Mouse (Mus musculus): Measurements from ENCODE around the gene Cemip. TPM values are rescaled to one million over a fixed set of nuclear protein-coding genes. Genes with fewer than 3 reads are reported as not detected.
"Not testable (repeated sequence)": the region's sequence is repeated elsewhere in the genome, so short reads cannot be mapped to it uniquely, and the experiment has no call there.

The Cemip gene
- total RNA-seq (2014; rRNA removed) (0.07 TPM in 1 of 2 replicates, not detected in the other), polyA plus RNA-seq (2012; rRNA removed) (not detected in 2 replicates)

DNA sequence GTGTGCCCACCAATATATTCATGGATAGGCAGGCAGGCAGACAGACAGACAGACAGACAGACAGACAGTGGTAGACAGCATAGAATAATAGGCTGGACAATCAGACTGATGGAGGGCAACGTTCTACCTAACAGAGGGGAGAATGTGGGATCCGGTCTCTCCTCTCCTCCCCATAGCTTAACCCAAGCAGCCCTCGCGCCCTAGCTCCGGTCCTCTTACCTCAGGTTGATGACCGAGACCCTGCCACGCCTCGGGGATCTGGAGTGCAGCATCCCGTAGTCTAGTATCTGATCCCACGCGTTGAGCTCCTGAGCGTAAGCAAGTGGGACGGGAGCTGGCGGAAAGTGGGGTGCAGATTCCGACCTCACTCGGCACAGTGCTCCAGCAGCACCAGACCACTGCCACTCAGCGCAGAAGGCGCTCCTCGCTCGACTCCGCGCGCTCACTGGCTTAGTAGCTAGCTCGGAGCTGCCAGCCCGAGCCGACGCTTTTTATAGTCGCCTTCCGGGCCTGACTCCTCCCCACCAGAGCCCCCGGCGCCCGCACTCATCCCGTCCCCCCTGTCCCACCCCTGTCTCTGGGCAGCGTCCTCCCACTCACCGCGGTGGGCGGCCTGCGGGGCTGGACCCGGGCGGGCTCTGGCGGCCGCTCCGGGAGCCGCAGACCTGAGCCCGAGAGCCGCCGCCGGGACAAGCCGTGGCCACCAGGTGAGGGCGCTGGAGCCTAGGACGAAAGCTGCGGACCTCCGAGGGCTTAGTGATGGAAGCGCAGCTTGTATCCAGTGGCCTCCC lies at the start of gene Cemip:
Gene Cemip (minus strand): TSS at position 464 of the 791 bp plus-strand sequence.
- DNase-seq (ENCODE audit: extremely low read depth, low read depth, low spot score): peak; percentile 28
- H3K4me3 ChIP-seq (ENCODE audit: insufficient read depth, low read depth, low read length): peak within 1 kb of the TSS; percentile 41; the same call in 1 of the 2 replicates
- H3K9ac ChIP-seq (ENCODE audit: low read depth, low read length): no peak within 1 kb of the TSS
- peaks cover 10% of the 10 kb centered on the region; the same call in 1 of the 2 replicates for H3K27me3 ChIP-seq (ENCODE audit: control insufficient read depth, insufficient read depth, low read length)
- 2% methylated on average over 54 of the region's 54 CpGs for WGBS
- TF ChIP-seq CTCF (IDR thresholded peaks at IDR 0.05; ENCODE audit: low read depth, low read length) (peak; percentile 84), POLR2A (IDR thresholded peaks at IDR 0.05; ENCODE audit: extremely low read depth, insufficient read depth, low read length) (no peak)
- no peak within 1 kb of the TSS for H3K27ac ChIP-seq (replicated peaks; ENCODE audit: insufficient read depth, low read depth, low read length)
- peaks cover 3% of the 10 kb centered on the region; the same call in 1 of the 2 replicates for H3K4me1 ChIP-seq (ENCODE audit: control insufficient read depth, insufficient read depth, low read length)
- H3K36me3 ChIP-seq (ENCODE audit: control insufficient read depth, insufficient read depth, low read length): no peaks in the 10 kb centered on the region
- no peaks in the 10 kb centered on the region for H3K79me2 ChIP-seq (ENCODE audit: control insufficient read depth, insufficient read depth, low read length)

DNA sequence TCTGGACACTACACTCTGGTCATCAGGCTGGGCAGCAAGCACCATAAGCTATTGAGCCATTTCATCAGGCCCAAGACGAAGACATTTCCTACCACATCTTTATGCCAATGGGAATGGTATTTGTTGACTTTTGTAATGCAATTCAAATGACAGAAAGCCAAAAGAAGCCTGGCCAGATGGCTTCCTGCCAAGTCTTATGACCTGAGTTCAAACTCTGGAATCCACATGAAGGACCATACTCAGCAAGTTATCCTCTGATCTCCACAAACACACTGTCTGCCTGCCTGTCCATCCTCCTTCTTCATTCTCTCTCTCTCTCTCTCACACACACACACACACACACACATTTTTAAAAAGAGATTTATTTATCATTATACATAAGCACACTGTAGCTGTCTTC lies 46.4 kb upstream of the Cemip start:
- Histone ChIP-seq H3K36me3 (ENCODE audit: control insufficient read depth, insufficient read depth, low read length) (no peaks in the 10 kb centered on the region), H3K4me3 (ENCODE audit: insufficient read depth, low read depth, low read length) (no peak overlapping the region), H3K79me2 (ENCODE audit: control insufficient read depth, insufficient read depth, low read length) (peaks cover 34% of the 10 kb centered on the region), H3K27me3 (ENCODE audit: control insufficient read depth, insufficient read depth, low read length) (no peaks in the 10 kb centered on the region), H3K27ac (replicated peaks; ENCODE audit: insufficient read depth, low read depth, low read length) (peak overlapping the region; percentile 66), H3K9ac (ENCODE audit: low read depth, low read length) (no peak overlapping the region), H3K4me1 (ENCODE audit: control insufficient read depth, insufficient read depth, low read length) (peaks cover 47% of the 10 kb centered on the region)
- 3% methylated on average over 1 of the region's 1 CpGs for WGBS
- peak; percentile 98 for DNase-seq (ENCODE audit: extremely low read depth, low read depth, low spot score)
- TF ChIP-seq CTCF (IDR thresholded peaks at IDR 0.05; ENCODE audit: low read depth, low read length): no peak
- TF ChIP-seq POLR2A (IDR thresholded peaks at IDR 0.05; ENCODE audit: extremely low read depth, insufficient read depth, low read length): no peak

DNA sequence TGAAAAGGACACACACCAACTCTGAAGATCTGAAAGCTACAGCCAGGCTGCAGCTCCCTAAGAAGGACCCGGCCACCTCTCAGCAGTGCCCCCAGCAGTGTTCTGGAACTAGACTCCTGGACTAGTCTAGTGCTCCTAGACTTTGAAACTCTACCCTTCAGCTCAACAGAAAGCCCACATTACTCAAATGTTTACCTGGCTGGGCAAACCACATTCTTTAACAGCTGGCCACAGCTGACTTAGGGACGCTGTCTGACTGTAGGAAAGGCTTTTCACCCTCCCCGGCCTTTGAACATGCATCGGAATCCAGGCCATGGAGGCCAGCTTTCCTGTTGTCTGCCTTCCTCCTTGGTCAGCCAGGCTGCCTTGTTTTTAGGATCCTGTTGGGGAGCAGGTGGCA lies 45.4 kb upstream of the Cemip start:
- Histone ChIP-seq H3K9ac (ENCODE audit: low read depth, low read length) (peak overlapping the region; percentile 25), H3K79me2 (ENCODE audit: control insufficient read depth, insufficient read depth, low read length) (peaks cover 38% of the 10 kb centered on the region), H3K4me3 (ENCODE audit: insufficient read depth, low read depth, low read length) (no peak overlapping the region), H3K27me3 (ENCODE audit: control insufficient read depth, insufficient read depth, low read length) (no peaks in the 10 kb centered on the region), H3K27ac (replicated peaks; ENCODE audit: insufficient read depth, low read depth, low read length) (peak overlapping the region; percentile 66), H3K36me3 (ENCODE audit: control insufficient read depth, insufficient read depth, low read length) (no peaks in the 10 kb centered on the region), H3K4me1 (ENCODE audit: control insufficient read depth, insufficient read depth, low read length) (peaks cover 39% of the 10 kb centered on the region)
- peak; percentile 86 for DNase-seq (ENCODE audit: extremely low read depth, low read depth, low spot score)
- TF ChIP-seq CTCF (IDR thresholded peaks at IDR 0.05; ENCODE audit: low read depth, low read length): no peak
- WGBS: 33% methylated on average over 4 of the region's 4 CpGs

DNA sequence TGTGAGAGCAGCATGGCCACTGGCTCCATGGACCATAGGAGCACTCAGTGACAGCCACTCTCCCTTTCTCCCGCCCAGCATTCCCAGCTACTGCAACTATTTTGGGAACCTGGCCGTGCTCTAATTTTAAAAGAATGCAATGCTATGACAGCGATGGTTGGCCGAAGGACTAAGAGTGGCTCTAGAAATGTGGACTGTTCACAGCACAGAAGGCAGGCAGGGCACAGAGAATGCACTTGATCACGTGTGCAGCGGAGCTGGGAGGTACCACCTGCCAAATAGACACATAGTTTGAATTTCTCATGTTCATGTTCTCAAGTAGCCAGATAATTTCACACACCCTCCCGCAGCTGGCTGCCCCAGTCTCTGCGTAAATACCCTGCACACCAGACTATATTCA lies 42.4 kb upstream of the Cemip start:
- TF ChIP-seq POLR2A (IDR thresholded peaks at IDR 0.05; ENCODE audit: extremely low read depth, insufficient read depth, low read length): no peak
- TF ChIP-seq CTCF (IDR thresholded peaks at IDR 0.05; ENCODE audit: low read depth, low read length): no peak
- no peak overlapping the region for H3K9ac ChIP-seq (ENCODE audit: low read depth, low read length)
- no peaks in the 10 kb centered on the region for H3K27me3 ChIP-seq (ENCODE audit: control insufficient read depth, insufficient read depth, low read length)
- no peaks in the 10 kb centered on the region for H3K36me3 ChIP-seq (ENCODE audit: control insufficient read depth, insufficient read depth, low read length)
- DNase-seq (ENCODE audit: extremely low read depth, low read depth, low spot score): peak; percentile 66
- no peak overlapping the region for H3K4me3 ChIP-seq (ENCODE audit: insufficient read depth, low read depth, low read length)
- peaks cover 26% of the 10 kb centered on the region for H3K4me1 ChIP-seq (ENCODE audit: control insufficient read depth, insufficient read depth, low read length)
- 63% methylated on average over 8 of the region's 8 CpGs for whole genome bisulfite sequencing
- no peak overlapping the region for H3K27ac ChIP-seq (replicated peaks; ENCODE audit: insufficient read depth, low read depth, low read length)
- peaks cover 51% of the 10 kb centered on the region for H3K79me2 ChIP-seq (ENCODE audit: control insufficient read depth, insufficient read depth, low read length)

DNA sequence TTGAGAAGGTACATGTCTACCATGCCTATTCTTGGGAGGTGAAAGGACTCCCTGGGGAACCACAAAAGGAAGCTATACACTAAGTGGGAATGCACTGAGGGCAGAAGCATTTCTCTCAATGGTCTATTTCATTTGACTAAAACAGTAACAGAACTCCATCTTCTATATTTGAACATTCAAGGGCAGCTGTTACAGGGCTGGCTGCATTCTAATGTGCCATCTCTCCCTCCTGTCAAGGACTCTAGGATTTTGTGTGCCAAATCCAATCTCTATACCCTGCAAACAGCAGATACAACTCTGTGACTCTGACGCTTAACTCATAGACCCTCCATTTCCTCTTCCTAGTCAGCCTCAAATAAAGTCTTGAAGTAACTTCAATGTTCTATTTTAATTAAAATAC lies 39.4 kb upstream of the Cemip start:
- 69% methylated on average over 1 of the region's 1 CpGs for WGBS

DNA sequence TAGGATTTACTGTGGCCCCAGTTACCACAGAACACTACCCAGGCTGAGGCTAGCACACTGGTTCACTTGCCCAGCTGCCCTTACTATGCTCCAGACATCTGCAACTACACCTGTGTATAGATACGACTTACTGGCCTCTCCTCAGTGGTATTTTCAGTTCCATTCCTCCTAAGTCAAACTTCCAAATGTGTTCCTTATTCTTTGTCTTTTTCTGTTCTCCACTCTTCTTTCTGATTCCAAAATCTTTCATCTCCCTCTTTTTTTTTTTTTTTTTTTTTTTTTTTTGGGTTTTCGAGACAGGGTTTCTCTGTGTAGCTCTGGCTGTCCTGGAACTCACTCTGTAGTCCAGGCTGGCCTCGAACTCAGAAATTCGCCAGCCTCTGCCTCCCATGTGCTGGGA lies 37.3 kb upstream of the Cemip start:
- H3K27ac ChIP-seq (replicated peaks; ENCODE audit: insufficient read depth, low read depth, low read length); H3K36me3 ChIP-seq (ENCODE audit: control insufficient read depth, insufficient read depth, low read length); H3K27me3 ChIP-seq (ENCODE audit: control insufficient read depth, insufficient read depth, low read length); H3K4me3 ChIP-seq (ENCODE audit: insufficient read depth, low read depth, low read length); H3K9ac ChIP-seq (ENCODE audit: low read depth, low read length); DNase-seq (ENCODE audit: extremely low read depth, low read depth, low spot score): not testable (repeated sequence)
- Histone ChIP-seq H3K4me1 (ENCODE audit: control insufficient read depth, insufficient read depth, low read length) (peaks cover 27% of the 10 kb centered on the region), H3K79me2 (ENCODE audit: control insufficient read depth, insufficient read depth, low read length) (peaks cover 61% of the 10 kb centered on the region)
- WGBS: 64% methylated on average over 4 of the region's 4 CpGs

More for the DNA sequence above, 39.4 kb upstream of the Cemip start:
- H3K36me3 ChIP-seq (ENCODE audit: control insufficient read depth, insufficient read depth, low read length): no peaks in the 10 kb centered on the region
- TF ChIP-seq POLR2A (IDR thresholded peaks at IDR 0.05; ENCODE audit: extremely low read depth, insufficient read depth, low read length): no peak
- TF ChIP-seq CTCF (IDR thresholded peaks at IDR 0.05; ENCODE audit: low read depth, low read length): no peak
- DNase-seq (ENCODE audit: extremely low read depth, low read depth, low spot score): no peak
- H3K4me3 ChIP-seq (ENCODE audit: insufficient read depth, low read depth, low read length): no peak overlapping the region
- peaks cover 19% of the 10 kb centered on the region for H3K4me1 ChIP-seq (ENCODE audit: control insufficient read depth, insufficient read depth, low read length)
- no peak overlapping the region for H3K9ac ChIP-seq (ENCODE audit: low read depth, low read length)
- H3K27ac ChIP-seq (replicated peaks; ENCODE audit: insufficient read depth, low read depth, low read length): no peak overlapping the region
- H3K27me3 ChIP-seq (ENCODE audit: control insufficient read depth, insufficient read depth, low read length): no peaks in the 10 kb centered on the region
- peaks cover 57% of the 10 kb centered on the region for H3K79me2 ChIP-seq (ENCODE audit: control insufficient read depth, insufficient read depth, low read length)

Measured in liver, adult 2 months (tissue).